Mouse (Mus musculus): ENCODE results near the gene Rhox4g. TPM values are rescaled to one million over a fixed set of nuclear protein-coding genes. Genes with fewer than 3 reads are reported as not detected.
"Not testable (repeated sequence)": the region's sequence is repeated elsewhere in the genome, so short reads cannot be mapped to it uniquely, and the experiment has no call there.

The Rhox4g gene
- not detected in 2 replicates for polyA plus RNA-seq (2016; fragmentation: Nextera tagmentation; extraction: Ambion mirVana)

GRCm38 (mm10) chrX:37651227-37651626 lies at the start of gene Rhox4g:
Gene Rhox4g (minus strand): TSS chrX:37651327.
- WGBS, result 94% methylated on average over 17 of the region's 20 CpGs
- H3K4me2 ChIP-seq (replicated peaks); H3K36me3 ChIP-seq; ATAC-seq (ENCODE audit: low FRiP score, low read depth); H3K27me3 ChIP-seq (replicated peaks); H3K4me1 ChIP-seq; H3K4me3 ChIP-seq; H3K9ac ChIP-seq; H3K27ac ChIP-seq; H3K9me3 ChIP-seq: not testable (repeated sequence)

- 89% methylated on average over 2 of the region's 2 CpGs for WGBS
- Histone ChIP-seq H3K36me3 (no peaks in the 10 kb centered on the region), H3K27me3 (replicated peaks) (no peaks in the 10 kb centered on the region), H3K9me3 (no peaks in the 10 kb centered on the region), H3K4me1 (no peaks in the 10 kb centered on the region), H3K4me2 (replicated peaks) (no peak overlapping the region), H3K4me3 (no peak overlapping the region), H3K9ac (no peak overlapping the region), H3K27ac (no peak overlapping the region)
- no peak for ATAC-seq (ENCODE audit: low FRiP score, low read depth)
Measured at GRCm38 (mm10) chrX:37692261-37692660, 41.1 kb upstream of the Rhox4g start.

DNA sequence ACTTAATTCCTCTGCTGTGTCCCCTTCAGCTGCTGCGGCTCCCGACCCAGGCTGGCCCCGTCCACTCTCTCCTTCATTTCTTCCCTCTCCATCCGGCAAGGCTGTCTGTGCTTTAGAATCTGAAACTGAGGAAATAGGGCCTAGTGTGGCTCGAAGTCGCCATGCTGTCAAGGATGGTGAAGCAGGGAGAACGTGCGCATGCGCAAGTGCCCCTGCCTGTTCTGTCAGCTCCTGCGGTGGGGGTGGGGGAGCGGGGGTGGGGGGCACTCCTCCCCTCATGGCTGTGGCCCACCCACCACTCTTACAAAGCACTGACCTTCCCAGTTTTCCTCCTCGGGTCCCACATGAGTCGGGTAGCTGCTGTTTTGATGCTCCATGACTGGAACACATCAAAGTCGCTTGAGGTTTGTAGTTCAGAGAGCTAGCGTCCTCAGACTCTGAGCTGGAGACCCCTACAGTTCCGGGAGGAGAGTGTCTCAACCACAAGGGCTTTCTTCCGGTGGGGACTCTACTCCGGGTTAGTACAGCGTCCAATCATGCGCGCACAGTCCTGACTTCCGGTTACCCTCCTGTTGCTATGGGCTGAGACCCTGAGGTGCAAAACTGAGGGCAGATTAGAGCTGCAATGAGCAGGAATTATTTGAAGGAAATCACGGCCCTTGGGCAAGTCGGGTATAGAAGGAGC lies 32.0 kb upstream of the Rhox4g start:
- Histone ChIP-seq H3K4me1 (no peaks in the 10 kb centered on the region), H3K27me3 (replicated peaks) (no peaks in the 10 kb centered on the region), H3K9me3 (no peaks in the 10 kb centered on the region), H3K4me3 (no peak overlapping the region), H3K9ac (no peak overlapping the region), H3K4me2 (replicated peaks) (no peak overlapping the region), H3K36me3 (no peaks in the 10 kb centered on the region), H3K27ac (no peak overlapping the region)
- WGBS, result 87% methylated on average over 24 of the region's 24 CpGs
- no peak for ATAC-seq (ENCODE audit: low FRiP score, low read depth)

GRCm38 (mm10) chrX:37673177-37673576 lies 22.1 kb upstream of the Rhox4g start, which contains the start of gene Rhox2h:
Gene Rhox2h (minus strand): TSS chrX:37673277.
- not testable (repeated sequence) for H3K27me3 ChIP-seq (replicated peaks); H3K36me3 ChIP-seq; H3K4me1 ChIP-seq; H3K27ac ChIP-seq; H3K4me2 ChIP-seq (replicated peaks); ATAC-seq (ENCODE audit: low FRiP score, low read depth); H3K4me3 ChIP-seq; H3K9me3 ChIP-seq; H3K9ac ChIP-seq
- WGBS, result 89% methylated on average over 8 of the region's 8 CpGs

DNA sequence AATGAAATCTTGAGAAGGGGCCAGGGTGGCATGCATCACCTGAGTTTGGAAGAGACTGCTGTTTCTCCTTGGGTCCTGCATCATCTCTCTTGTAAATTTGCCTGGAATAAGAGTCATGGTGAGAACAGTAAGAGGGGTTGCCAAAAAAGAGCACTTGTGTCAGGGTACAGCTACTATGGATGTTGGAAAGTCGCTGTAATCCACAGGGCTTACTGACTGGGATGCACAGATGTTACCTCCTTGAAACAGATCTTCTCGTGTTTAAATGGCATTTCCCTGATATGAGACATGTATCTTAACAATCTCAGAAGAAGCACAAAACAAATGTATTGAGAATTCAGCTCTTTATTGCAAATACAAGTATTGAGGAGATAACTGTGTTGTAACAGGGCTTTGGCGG lies 17.5 kb upstream of the Rhox4g start, which contains the start of gene Rhox3h:
Rhox3h (minus strand) TSS at position 101 of the 400 bp plus-strand sequence.
- H3K9me3 ChIP-seq; H3K4me3 ChIP-seq; H3K4me2 ChIP-seq (replicated peaks); H3K36me3 ChIP-seq; H3K27ac ChIP-seq; H3K27me3 ChIP-seq (replicated peaks); H3K4me1 ChIP-seq; H3K9ac ChIP-seq; ATAC-seq (ENCODE audit: low FRiP score, low read depth): not testable (repeated sequence)
- WGBS, result 89% methylated on average over 1 of the region's 3 CpGs

DNA sequence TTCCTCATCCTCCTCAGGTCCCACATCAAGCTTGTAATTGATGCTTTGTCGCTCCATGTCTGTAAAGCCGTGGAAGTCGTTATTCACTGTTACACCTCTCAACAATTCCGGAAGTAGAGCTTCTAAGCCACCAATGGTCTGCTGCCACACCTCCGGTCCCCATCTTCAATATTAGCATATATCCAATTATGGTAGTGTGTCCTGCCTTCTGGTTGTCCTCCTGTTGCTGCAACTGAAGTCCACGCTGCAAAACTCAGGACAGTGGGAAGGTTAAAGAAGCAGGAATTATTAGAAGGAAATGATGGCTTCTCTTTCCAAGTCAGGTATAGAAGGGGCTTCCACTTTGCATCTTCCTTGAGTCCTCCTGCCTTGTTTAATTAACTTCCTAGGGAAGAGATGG lies 7.8 kb downstream of the Rhox4g start, which contains the start of gene Rhox2g:
Rhox2g (minus strand) TSS at position 101 of the 400 bp plus-strand sequence.
- ATAC-seq (ENCODE audit: low FRiP score, low read depth); H3K36me3 ChIP-seq; H3K9ac ChIP-seq; H3K4me2 ChIP-seq (replicated peaks); H3K9me3 ChIP-seq; H3K27me3 ChIP-seq (replicated peaks); H3K4me3 ChIP-seq; H3K27ac ChIP-seq; H3K4me1 ChIP-seq: not testable (repeated sequence)
- WGBS, result 91% methylated on average over 6 of the region's 6 CpGs

GRCm38 (mm10) chrX:37628512-37628911 lies 22.6 kb downstream of the Rhox4g start, which contains the start of gene Rhox3g:
Gene Rhox3g (minus strand): TSS chrX:37628612.
- not testable (repeated sequence) for H3K4me2 ChIP-seq (replicated peaks); ATAC-seq (ENCODE audit: low FRiP score, low read depth); H3K27me3 ChIP-seq (replicated peaks); H3K27ac ChIP-seq; H3K36me3 ChIP-seq; H3K9me3 ChIP-seq; H3K4me3 ChIP-seq; H3K9ac ChIP-seq; H3K4me1 ChIP-seq
- WGBS, result 96% methylated on average over 2 of the region's 2 CpGs

DNA sequence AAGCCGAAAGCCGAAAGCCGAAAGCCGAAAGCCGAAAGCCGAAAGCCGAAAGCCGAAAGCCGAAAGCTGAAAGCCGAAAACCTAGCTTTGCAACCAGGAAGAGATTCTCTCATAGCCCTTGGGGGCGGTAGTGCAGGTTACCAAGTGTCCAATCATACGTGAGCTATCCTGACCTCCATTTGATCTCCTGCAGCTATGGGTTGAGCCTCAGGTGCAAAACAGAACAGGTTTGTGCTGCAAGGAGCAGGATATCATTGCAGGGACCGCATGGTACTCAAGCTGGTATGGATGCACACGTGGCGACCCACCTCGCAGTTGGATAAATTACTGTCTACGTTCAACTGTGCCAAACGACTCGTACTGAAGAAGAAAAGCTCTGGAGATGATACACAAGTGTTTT lies 43.5 kb downstream of the Rhox4g start, which contains the start of gene Rhox4f:
Rhox4f (minus strand) TSS at position 101 of the 400 bp plus-strand sequence.
- H3K4me2 ChIP-seq (replicated peaks); ATAC-seq (ENCODE audit: low FRiP score, low read depth); H3K27ac ChIP-seq; H3K4me3 ChIP-seq; H3K9ac ChIP-seq; H3K9me3 ChIP-seq; H3K4me1 ChIP-seq; H3K27me3 ChIP-seq (replicated peaks); H3K36me3 ChIP-seq: not testable (repeated sequence)
- 94% methylated on average over 19 of the region's 19 CpGs for WGBS

Other genes with a start within 250 kb of the Rhox4g start
- not detected in 2 replicates for gene Rhox2b, start 239.3 kb downstream of the Rhox4g start, polyA plus RNA-seq (2016; fragmentation: Nextera tagmentation; extraction: Ambion mirVana)
- gene Rhox4b, start 218.8 kb downstream of the Rhox4g start, polyA plus RNA-seq (2016; fragmentation: Nextera tagmentation; extraction: Ambion mirVana), result not detected in 2 replicates
- not detected in 2 replicates for gene Rhox2c, start 197.6 kb downstream of the Rhox4g start, polyA plus RNA-seq (2016; fragmentation: Nextera tagmentation; extraction: Ambion mirVana)
- gene Rhox3c, start 192.7 kb downstream of the Rhox4g start, polyA plus RNA-seq (2016; fragmentation: Nextera tagmentation; extraction: Ambion mirVana), result not detected in 2 replicates
- not detected in 2 replicates for gene Rhox4c, start 171.0 kb downstream of the Rhox4g start, polyA plus RNA-seq (2016; fragmentation: Nextera tagmentation; extraction: Ambion mirVana)
- gene Rhox2d, start 157.9 kb downstream of the Rhox4g start, polyA plus RNA-seq (2016; fragmentation: Nextera tagmentation; extraction: Ambion mirVana), result not detected in 2 replicates
- gene Rhox4d, start 137.0 kb downstream of the Rhox4g start, polyA plus RNA-seq (2016; fragmentation: Nextera tagmentation; extraction: Ambion mirVana), result not detected in 2 replicates
- gene Rhox2e, start 120.9 kb downstream of the Rhox4g start, polyA plus RNA-seq (2016; fragmentation: Nextera tagmentation; extraction: Ambion mirVana), result not detected in 2 replicates
- gene Rhox3e, start 109.3 kb downstream of the Rhox4g start, polyA plus RNA-seq (2016; fragmentation: Nextera tagmentation; extraction: Ambion mirVana), result not detected in 2 replicates
- not detected in 2 replicates for gene Rhox4e, start 93.9 kb downstream of the Rhox4g start, polyA plus RNA-seq (2016; fragmentation: Nextera tagmentation; extraction: Ambion mirVana)
- gene Rhox2f, start 79.9 kb downstream of the Rhox4g start, polyA plus RNA-seq (2016; fragmentation: Nextera tagmentation; extraction: Ambion mirVana), result not detected in 2 replicates
- not detected in 2 replicates for gene Rhox3f, start 70.3 kb downstream of the Rhox4g start, polyA plus RNA-seq (2016; fragmentation: Nextera tagmentation; extraction: Ambion mirVana)
- not detected in 2 replicates for gene Rhox4f, start 43.6 kb downstream of the Rhox4g start, polyA plus RNA-seq (2016; fragmentation: Nextera tagmentation; extraction: Ambion mirVana)
- not detected in 2 replicates for gene Rhox3g, start 22.7 kb downstream of the Rhox4g start, polyA plus RNA-seq (2016; fragmentation: Nextera tagmentation; extraction: Ambion mirVana)
- not detected in 2 replicates for gene Rhox2g, start 7.9 kb downstream of the Rhox4g start, polyA plus RNA-seq (2016; fragmentation: Nextera tagmentation; extraction: Ambion mirVana)
- gene Rhox3h, start 17.4 kb upstream of the Rhox4g start, polyA plus RNA-seq (2016; fragmentation: Nextera tagmentation; extraction: Ambion mirVana), result not detected in 2 replicates
- gene Rhox2h, start 21.9 kb upstream of the Rhox4g start, polyA plus RNA-seq (2016; fragmentation: Nextera tagmentation; extraction: Ambion mirVana), result not detected in 2 replicates
- gene Rhox5, start 153.5 kb upstream of the Rhox4g start, polyA plus RNA-seq (2016; fragmentation: Nextera tagmentation; extraction: Ambion mirVana), result 0.84 and 1.1 TPM in 2 replicates
- gene Rhox6, start 175.6 kb upstream of the Rhox4g start, polyA plus RNA-seq (2016; fragmentation: Nextera tagmentation; extraction: Ambion mirVana), result not detected in 2 replicates
- not detected in 2 replicates for gene Rhox7a, start 180.4 kb upstream of the Rhox4g start, polyA plus RNA-seq (2016; fragmentation: Nextera tagmentation; extraction: Ambion mirVana)
- not detected in 2 replicates for gene Rhox8, start 227.6 kb upstream of the Rhox4g start, polyA plus RNA-seq (2016; fragmentation: Nextera tagmentation; extraction: Ambion mirVana)
- not detected in 2 replicates for gene Rhox7b, start 245.9 kb upstream of the Rhox4g start, polyA plus RNA-seq (2016; fragmentation: Nextera tagmentation; extraction: Ambion mirVana)